Comparison of ENCODE assay signal across 10 mouse cellular contexts in genomic region chr15:81032941-81033629, GRCm38 (mm10). TPM values are rescaled to one million over a fixed set of nuclear protein-coding genes. Genes with fewer than 3 reads are reported as not detected.
DNase-seq lines count a peak whose midpoint lies in the region; ATAC-seq lines count a peak whose summit lies in the region.
"Had no signal": no experiment of that assay in that cellular context is flagged by ENCODE, and none has a peak within 500 bp of the region (broad histone marks: within the 10 kb centered on the region; RNA-seq: fewer than 3 reads in every experiment).

No protein-coding gene starts in this region.

- H3K27ac ChIP-seq in lung, embryonic 15.5 days = no peak overlapping the region
- no peak overlapping the region; the same call in 1 of the 2 replicates for H3K27ac ChIP-seq in stomach, embryonic 14.5 days (ENCODE audit: low read length)
- H3K27ac ChIP-seq: embryonic facial prominence, embryonic 13.5 days had no signal

- H3K9me3 ChIP-seq in lung, embryonic 15.5 days = no peaks in the 10 kb centered on the region
- no peaks in the 10 kb centered on the region for H3K9me3 ChIP-seq in stomach, embryonic 14.5 days (ENCODE audit: control insufficient read depth, low read depth, low read length)
- H3K9me3 ChIP-seq: embryonic facial prominence, embryonic 13.5 days had no signal

- H3K4me2 ChIP-seq in lung, embryonic 15.5 days = no peak overlapping the region
- no peak overlapping the region for H3K4me2 ChIP-seq in stomach, embryonic 14.5 days (replicated peaks; ENCODE audit: low read depth, low read length)
- H3K4me2 ChIP-seq: embryonic facial prominence, embryonic 13.5 days; liver, embryonic 11.5 days had no signal

- H3K4me3 ChIP-seq in lung, embryonic 15.5 days = no peak overlapping the region
- H3K4me3 ChIP-seq in stomach, embryonic 14.5 days (ENCODE audit: low read depth, low read length) = no peak overlapping the region
- H3K4me3 ChIP-seq: embryonic facial prominence, embryonic 13.5 days had no signal

- H3K9ac ChIP-seq in lung, embryonic 15.5 days = no peak overlapping the region
- no peak overlapping the region for H3K9ac ChIP-seq in stomach, embryonic 14.5 days (replicated peaks; ENCODE audit: low read depth, low read length)
- H3K9ac ChIP-seq: embryonic facial prominence, embryonic 13.5 days had no signal

- WGBS in lung, embryonic 15.5 days = 25% methylated on average over 9 of the region's 9 CpGs
- 49% methylated on average over 9 of the region's 9 CpGs for WGBS in stomach, embryonic 14.5 days

- ATAC-seq in lung, embryonic 15.5 days (ENCODE audit: borderline replicate concordance, extremely low read depth, low FRiP score, low TSS enrichment) = peak; percentile 23; the same call in 1 of the 2 replicates
- ATAC-seq in hematopoietic stem cell, adult 5-6 weeks (replicated peaks in 1 of 2; ENCODE audit: insufficient read depth in 1 of 2, low FRiP score in 2 of 2, low TSS enrichment in 1 of 2, low read depth in 1 of 2, poor library complexity in 2 of 2, severe bottlenecking in 2 of 2) = peak; percentile 20 to 60; a peak in 3 of 4 replicates
- ATAC-seq in stomach, embryonic 14.5 days (ENCODE audit: insufficient number of reproducible peaks, insufficient read depth, low FRiP score, low read depth) = peak; percentile 46; the same call in 1 of the 2 replicates

- no peaks in the 10 kb centered on the region for H3K36me3 ChIP-seq in lung, embryonic 15.5 days
- H3K36me3 ChIP-seq in stomach, embryonic 14.5 days (ENCODE audit: control insufficient read depth, insufficient read depth, low read length) = no peaks in the 10 kb centered on the region
- H3K36me3 ChIP-seq: embryonic facial prominence, embryonic 13.5 days had no signal

- H3K27me3 ChIP-seq in lung, embryonic 15.5 days = no peaks in the 10 kb centered on the region
- no peaks in the 10 kb centered on the region for H3K27me3 ChIP-seq in stomach, embryonic 14.5 days (ENCODE audit: control insufficient read depth, insufficient read depth, low read length)
- H3K27me3 ChIP-seq: embryonic facial prominence, embryonic 13.5 days had no signal

- peaks cover 20% of the 10 kb centered on the region for H3K4me1 ChIP-seq in lung, embryonic 15.5 days
- peaks cover 20% of the 10 kb centered on the region; the same call in 1 of the 2 replicates for H3K4me1 ChIP-seq in stomach, embryonic 14.5 days (ENCODE audit: control insufficient read depth, insufficient read depth, low read length)

- DNase-seq in lung, postnatal 25 days (ENCODE audit: low spot score) = no peak
- peak; percentile 91 for DNase-seq in Muller cell, postnatal 12 days (ENCODE audit: inconsistent ontology term)
- DNase-seq in cerebellum, adult 11 months = no peak
- DNase-seq in neural tube, embryonic 10.5 days (ENCODE audit: extremely low spot score, low spot score) = no peak
- no peak for DNase-seq in urinary bladder, adult 18-20 months (ENCODE audit: low spot score in 2 of 2)

RNA-seq across cellular contexts. Expression of gene Sgsm3, which starts 55.5 kb away (rescaled TPM):
- 40.8 and 45.1 TPM in 2 replicates for polyA plus RNA-seq in lung, embryonic 15.5 days (2015; fragmentation: Nextera tagmentation; extraction: Ambion mirVana)
- total RNA-seq in hematopoietic stem cell, adult 5-6 weeks (2017) = 21.7 and 39.5 TPM in 2 replicates
- 28.3 and 29.2 TPM in 2 replicates for polyA plus RNA-seq in stomach, embryonic 14.5 days (2014; fragmentation: Nextera tagmentation; extraction: Ambion mirVana)
